Mouse (Mus musculus): Measurements from ENCODE around the gene Snrpc. TPM values are rescaled to one million over a fixed set of nuclear protein-coding genes. Genes with fewer than 3 reads are reported as not detected.

Snrpc gene
- 224 TPM for polyA plus RNA-seq (2017; shearing (Covaris generic))

GRCm38 (mm10) chr17:27837850-27838249 is at the start of gene Snrpc:
Gene Snrpc, plus strand, starts transcription at chr17:27838150.

GRCm38 (mm10) chr17:27820568-27821406 is 17.2 kb upstream of the Snrpc start, which contains the start of gene D17Wsu92e:
Gene D17Wsu92e, minus strand, starts transcription at chr17:27820648.

DNA sequence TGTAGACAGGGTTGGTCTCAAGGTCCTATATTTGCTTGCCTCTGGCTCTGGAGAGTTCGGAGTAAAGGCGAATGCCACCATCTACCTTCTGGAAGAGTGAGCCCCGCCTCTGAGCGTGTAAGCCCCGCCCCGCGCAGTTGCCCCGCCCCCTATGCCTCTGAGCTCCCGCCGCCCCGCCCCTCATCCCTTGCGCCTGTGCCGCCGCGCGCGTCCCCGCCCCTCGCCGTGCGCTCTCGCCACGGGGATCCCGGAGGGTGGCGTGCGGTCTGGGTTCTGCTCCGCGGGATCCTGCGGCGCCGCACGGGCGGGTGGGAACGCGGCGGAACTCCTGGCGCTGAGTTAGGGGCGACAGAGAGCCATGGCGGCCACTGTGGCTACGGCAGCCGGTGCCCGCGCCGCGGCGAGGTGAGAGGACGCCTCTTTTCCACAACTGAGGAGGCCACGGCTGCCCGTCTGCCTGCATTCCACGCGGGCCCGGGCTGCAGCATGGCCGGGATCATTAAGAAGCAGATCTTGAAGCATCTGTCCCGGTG is 18.4 kb downstream of the Snrpc start, which contains the start of gene Uhrf1bp1:
Gene Uhrf1bp1 (plus strand): TSS at position 177 of the 533 bp plus-strand sequence.

Other genes starting within 250 kb of the Snrpc start
- 9.5 TPM for gene Nudt3, start 214.7 kb upstream of the Snrpc start, polyA plus RNA-seq (2017; shearing (Covaris generic))
- gene RPS10-NUDT3, start 202.9 kb upstream of the Snrpc start, polyA plus RNA-seq (2017; shearing (Covaris generic)), result not detected
- gene Rps10, start 201.5 kb upstream of the Snrpc start, polyA plus RNA-seq (2017; shearing (Covaris generic)), result 1,649 TPM
- gene Pacsin1, start 182.6 kb upstream of the Snrpc start, polyA plus RNA-seq (2017; shearing (Covaris generic)), result 44.4 TPM
- not detected for gene Spdef, start 109.2 kb upstream of the Snrpc start, polyA plus RNA-seq (2017; shearing (Covaris generic))
- 6.2 TPM for gene D17Wsu92e, start 17.5 kb upstream of the Snrpc start, polyA plus RNA-seq (2017; shearing (Covaris generic))
- 1.0 TPM for gene Uhrf1bp1, start 18.3 kb downstream of the Snrpc start, polyA plus RNA-seq (2017; shearing (Covaris generic))
- gene Anks1, start 71.2 kb downstream of the Snrpc start, polyA plus RNA-seq (2017; shearing (Covaris generic)), result 5.0 TPM
- gene Taf11, start 71.7 kb downstream of the Snrpc start, polyA plus RNA-seq (2017; shearing (Covaris generic)), result 52.3 TPM
- gene Tcp11, start 242.5 kb downstream of the Snrpc start, polyA plus RNA-seq (2017; shearing (Covaris generic)), result 0.94 TPM